Mouse (Mus musculus): ENCODE measurements around the gene Asgr1.

The Asgr1 gene

GRCm38 (mm10) chr11:70026689-70027088 lies 27.2 kb upstream of the Asgr1 start:
- DNase-seq (ENCODE audit: low spot score) = no peak

GRCm38 (mm10) chr11:70027397-70027796 lies 26.5 kb upstream of the Asgr1 start:
- no peak for DNase-seq (ENCODE audit: low spot score)

DNA sequence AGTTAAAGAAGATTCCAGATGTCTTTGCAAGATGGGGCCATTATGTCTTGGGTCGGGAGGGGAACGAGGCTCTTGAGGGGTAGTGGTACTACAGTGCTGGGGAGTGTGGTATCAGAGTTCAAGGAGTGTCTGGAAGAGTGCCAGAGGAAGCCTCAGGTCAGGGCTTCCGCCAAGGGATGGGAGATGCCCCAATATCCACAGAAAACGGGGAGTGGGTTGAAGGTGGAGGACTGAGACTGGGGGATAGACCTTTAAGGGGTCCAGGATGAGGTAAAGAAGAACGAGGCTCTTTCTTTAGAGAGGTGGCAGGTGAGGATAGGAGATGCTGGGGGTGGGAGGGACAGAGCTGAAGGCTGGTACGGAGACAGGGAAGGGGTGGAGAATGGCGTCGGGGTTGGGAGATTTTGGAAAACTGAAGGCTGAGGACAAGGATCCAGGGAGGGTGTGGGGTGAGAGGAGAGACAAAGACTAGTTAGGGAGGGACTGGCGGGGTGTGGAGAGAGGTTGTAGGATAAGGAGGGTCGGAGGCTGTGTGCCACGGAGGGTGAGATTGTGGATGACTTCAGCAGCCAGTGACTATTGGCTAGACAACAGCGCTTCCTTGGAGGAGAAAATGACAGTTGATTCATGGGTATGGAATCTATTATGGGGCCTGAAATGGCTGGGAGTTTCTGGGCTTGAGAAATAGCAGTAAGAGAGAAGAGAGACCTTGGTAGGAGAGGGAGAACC lies 25.3 kb upstream of the Asgr1 start:
- DNase-seq (ENCODE audit: low spot score) = no peak

GRCm38 (mm10) chr11:70029130-70029801 lies 24.6 kb upstream of the Asgr1 start:
- DNase-seq (ENCODE audit: low spot score) = peak; percentile 84

GRCm38 (mm10) chr11:70029829-70030550 lies 23.9 kb upstream of the Asgr1 start:
- DNase-seq (ENCODE audit: low spot score) = no peak

- DNase-seq (ENCODE audit: low spot score) = no peak
Measured at GRCm38 (mm10) chr11:70030651-70031320, 23.1 kb upstream of the Asgr1 start.

GRCm38 (mm10) chr11:70031321-70031670 lies 22.6 kb upstream of the Asgr1 start:
- DNase-seq (ENCODE audit: low spot score) = no peak

GRCm38 (mm10) chr11:70038174-70038573 lies 15.7 kb upstream of the Asgr1 start:
- no peak for DNase-seq (ENCODE audit: low spot score)

DNA sequence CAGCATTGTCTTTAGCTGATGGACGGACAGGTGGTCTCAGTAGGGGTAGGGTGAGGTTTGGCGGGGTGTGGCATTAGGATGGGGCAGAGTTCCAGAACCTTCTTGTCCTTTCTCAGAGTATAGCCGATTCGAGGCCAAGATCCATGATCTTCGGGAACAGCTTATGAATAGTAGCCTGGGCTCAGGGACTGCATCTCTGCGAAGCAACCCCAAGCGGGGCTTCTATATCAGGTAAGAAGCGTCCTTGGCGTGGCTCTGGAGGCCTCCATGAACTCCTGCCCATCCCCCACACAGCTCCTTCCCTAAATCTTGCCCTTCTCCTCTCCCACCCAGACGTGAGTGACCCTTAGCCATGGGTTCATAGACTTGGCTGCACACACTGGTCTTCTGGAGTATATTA lies 14.3 kb upstream of the Asgr1 start:
- DNase-seq (ENCODE audit: low spot score) = no peak

DNA sequence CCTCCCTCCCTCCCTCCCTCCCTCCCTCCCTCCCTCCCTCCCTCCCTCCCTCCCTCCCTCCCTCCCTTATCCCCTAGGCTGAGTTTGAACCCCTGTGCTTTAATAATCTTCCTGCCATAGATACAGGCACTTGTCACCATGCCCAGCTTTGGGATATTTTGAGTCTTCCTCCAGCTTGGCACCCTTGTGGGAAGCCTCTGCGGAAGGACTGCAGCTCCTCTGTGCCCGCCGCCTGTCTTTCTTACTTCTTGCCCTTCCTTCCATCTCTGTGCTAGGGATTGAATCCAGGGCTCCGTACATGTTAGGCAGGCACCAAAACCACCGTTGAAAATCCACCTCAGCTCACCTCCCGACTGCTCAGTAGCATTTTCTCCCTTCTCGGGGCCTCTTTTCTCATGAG lies 13.7 kb upstream of the Asgr1 start:
- no peak for DNase-seq (ENCODE audit: low spot score)

DNA sequence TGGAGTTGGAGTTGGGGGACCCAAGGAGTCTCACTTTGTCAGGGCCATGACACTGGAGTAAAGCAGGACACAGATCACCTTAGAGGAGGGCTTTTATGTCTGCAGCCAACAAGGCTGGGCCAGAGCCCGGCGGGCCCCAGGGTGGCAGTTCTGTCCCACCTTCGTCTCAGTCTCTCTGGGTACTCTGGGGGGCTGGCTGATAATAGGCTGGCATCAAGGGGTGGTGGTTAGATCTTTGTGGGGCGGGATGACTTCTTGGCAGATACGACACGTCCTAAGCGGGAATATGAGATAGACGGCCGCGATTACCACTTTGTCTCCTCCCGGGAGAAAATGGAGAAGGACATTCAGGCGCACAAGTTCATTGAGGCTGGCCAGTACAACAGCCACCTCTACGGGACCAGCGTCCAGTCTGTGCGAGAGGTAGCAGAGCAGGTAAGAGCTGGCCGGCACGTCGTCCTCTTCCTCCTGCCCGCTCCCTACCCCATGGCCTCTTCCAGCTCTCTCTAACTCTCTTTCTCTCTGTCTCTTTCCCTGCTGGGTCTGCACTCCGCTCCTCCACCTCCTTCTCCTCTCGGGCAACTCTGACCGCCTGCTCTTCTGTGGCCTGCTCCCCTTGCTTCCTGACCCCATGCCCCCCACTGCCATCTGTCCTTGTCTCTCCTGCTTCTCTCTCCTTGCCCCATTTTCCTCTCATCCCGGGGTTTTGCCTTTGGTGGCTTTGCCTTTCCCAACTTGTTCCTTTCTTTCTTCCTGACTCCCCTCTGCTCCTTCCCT lies 11.4 kb upstream of the Asgr1 start:
- no peak for DNase-seq (ENCODE audit: low spot score)

DNA sequence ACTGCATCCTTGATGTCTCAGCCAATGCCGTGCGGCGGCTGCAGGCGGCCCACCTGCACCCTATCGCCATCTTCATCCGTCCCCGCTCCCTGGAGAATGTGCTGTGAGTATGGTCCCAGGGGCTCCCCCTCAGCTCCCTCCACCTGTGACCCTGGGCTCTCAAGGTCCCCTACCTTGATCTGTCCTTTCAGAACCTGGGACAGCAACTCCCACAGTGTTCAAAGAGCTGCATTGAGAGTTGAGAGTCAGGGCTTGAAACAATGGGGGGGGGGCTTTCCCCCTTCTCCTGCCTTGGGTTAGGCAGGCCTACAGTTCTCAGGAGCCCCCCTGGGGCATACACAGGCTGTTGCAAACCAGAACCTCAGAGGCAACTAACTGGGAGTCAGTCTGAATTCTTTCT lies 10.2 kb upstream of the Asgr1 start:
- DNase-seq (ENCODE audit: low spot score) = no peak

DNA sequence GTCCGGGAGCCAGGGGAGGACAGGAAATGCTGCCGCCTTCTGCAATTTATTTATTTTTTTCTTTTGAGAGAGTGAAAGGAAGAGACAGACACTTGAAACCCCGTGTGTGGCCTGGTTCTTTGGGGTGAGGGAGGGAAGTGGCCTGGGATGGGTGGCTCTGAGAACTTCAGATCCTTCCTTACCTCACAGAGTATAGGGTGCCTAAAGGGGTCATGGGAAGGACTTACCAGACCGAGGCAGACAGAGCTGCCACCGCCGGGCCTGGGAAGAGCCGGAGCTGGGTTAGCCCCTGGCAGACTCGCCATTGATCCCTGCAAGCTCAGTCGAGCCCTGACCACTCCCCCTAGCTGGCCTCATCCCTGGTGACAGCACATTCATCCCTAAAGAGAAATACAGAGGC lies 8.4 kb upstream of the Asgr1 start:
- no peak for DNase-seq (ENCODE audit: low spot score)

DNA sequence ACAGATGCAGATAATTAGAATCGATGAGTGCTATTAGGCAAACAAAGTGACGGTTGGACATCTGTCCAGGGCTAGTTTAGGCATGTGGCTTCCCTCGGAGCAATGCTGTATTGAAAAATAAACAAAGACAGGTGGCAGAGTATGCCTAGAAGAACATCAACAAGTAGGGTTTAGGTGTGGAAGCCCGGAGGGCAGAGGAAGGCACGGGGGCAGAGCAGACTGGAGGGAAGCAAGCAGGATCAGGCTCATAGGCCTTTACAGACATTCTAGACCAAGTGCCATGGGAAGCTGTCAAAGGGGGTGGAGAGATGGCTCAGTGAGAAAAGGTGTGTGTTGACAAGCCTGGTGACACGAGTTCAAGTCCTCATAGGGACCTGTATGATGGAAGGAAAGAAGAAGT lies 4.5 kb upstream of the Asgr1 start:
- DNase-seq (ENCODE audit: low spot score) = no peak

DNA sequence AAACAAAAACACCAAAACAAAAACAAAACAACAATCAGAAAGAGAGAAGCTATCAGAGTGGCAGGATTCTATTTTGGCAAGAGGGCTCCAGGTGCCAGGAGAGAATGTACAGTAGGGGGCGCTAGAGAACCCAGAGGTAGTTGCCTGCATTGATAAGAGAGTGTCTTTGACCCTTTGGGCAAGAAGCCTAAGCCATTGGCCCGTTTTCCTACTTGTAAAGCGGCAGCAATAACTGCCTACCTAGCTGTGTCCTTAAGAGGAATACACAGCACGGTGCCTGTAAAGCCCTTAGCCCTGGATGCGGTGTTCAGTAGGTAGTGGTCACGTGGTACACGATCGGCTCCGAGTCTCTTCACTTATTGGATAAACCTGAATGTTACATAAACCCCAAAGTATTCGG lies 4.1 kb upstream of the Asgr1 start:
- DNase-seq (ENCODE audit: low spot score) = no peak

DNA sequence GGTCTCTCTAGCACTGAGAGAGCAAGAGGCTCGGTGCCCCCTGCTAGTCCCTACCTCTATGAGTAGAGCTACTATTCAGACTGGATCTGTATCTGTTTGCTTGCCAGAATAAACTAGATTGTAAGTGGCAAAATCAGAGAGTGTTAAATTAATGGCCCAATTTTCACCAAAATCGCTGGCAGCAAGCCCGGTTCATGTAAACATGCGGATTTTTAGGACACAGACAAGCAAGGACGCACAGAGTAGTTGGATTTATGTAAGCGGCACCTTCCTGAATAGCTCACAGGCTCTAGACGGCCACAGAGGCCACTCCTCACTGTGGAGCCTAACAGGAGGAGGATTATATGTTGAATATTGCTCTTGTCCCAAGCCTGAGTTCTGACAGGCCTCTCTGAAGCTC lies 729 bp upstream of the Asgr1 start:
- no peak for DNase-seq (ENCODE audit: low spot score)

- DNase-seq (ENCODE audit: low spot score) = peak; percentile 76
Measured at GRCm38 (mm10) chr11:70055618-70056214, 1.8 kb downstream of the Asgr1 start.

DNA sequence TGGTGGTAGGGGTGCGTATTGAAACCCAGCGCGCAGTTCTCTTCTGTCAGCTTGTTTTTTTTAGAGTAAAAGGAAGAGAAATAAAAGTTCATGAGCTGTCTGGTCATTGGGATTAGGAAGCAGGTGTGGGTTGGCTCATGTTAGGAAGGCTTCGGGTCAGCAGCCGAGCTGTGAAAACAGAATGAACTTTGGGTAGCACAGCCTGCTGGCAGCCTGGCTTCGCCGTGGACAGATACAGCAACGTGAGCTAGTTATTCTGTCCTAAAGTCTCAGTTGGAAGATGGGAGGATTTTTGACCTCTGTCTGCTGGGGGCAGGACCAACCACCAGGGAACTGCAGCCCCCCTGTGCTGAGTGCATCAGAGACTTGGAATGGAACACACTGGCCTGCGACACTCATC lies 3.9 kb downstream of the Asgr1 start:
- DNase-seq (ENCODE audit: low spot score) = no peak

GRCm38 (mm10) chr11:70059930-70060329 lies 6.0 kb downstream of the Asgr1 start:
- DNase-seq (ENCODE audit: low spot score) = no peak

GRCm38 (mm10) chr11:70063053-70063452 lies 9.2 kb downstream of the Asgr1 start:
- DNase-seq (ENCODE audit: low spot score) = no peak

DNA sequence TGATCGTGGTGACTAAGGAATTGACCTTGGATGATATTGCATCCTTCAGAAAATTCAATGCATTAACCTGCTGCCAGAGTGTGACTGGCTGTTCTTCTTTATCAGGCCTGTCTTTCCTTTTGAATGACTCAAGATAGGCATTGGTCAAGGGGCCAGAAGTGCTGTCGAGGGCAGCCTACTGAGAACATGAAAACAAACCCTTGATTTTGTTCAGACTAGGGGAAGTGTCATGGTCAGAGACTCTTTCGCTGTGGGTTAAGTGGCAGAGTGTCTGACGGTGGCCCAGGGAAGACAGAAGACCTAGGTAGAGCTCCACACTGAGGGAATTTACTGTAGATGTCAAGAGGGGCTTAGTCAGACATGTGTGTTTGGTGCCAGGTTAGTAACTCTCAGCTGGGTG lies 12.8 kb downstream of the Asgr1 start:
- no peak for DNase-seq (ENCODE audit: low spot score)

DNA sequence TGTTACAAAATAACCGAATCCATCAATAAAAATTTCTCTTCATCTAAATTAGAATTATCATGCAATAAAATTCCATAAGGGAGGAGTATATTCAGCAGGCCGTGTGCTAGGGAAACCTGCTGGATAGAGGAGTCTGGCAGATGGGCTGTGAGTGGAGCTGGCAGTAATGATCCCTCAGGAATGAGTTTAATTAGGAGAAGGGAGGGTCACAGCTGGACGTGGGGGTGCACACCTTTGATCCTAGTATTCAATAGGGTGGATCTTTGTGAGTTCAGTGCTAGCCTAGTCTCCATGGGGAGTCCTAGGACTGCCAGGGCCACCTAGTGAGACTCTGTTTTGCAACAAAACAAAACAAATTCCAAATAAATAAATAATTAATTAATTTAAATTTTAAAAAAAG lies 14.4 kb downstream of the Asgr1 start:
- peak; percentile 15 for DNase-seq (ENCODE audit: low spot score)
